ENCODE assay signal across 30 mouse cellular contexts in the genomic region with DNA sequence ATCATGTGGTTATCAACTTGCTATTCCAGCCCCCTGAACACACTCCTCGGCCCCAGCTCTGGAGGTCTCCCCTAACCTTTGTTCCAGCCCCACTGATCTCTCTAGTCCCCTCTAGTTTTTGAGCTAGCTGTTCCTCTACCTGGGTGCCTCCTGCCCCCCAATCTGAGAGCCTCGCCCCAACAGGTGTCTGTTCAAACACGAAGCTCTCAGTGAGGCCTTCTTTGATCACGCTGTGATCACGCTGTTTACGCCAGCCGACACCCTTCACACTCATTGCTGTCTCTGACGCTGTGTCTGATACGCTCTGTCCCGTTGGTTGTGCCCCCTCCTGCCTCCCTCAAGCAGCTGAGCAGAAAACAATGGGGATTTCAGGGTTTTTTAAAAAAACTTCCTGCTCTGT. TPM values are rescaled to one million over a fixed set of nuclear protein-coding genes. Genes with fewer than 3 reads are reported as not detected.
DNase-seq lines count a peak whose midpoint lies in the region; ATAC-seq lines count a peak whose summit lies in the region.
"Had no signal": no experiment of that assay in that cellular context is flagged by ENCODE, and none has a peak within 500 bp of the region (broad histone marks: within the 10 kb centered on the region; RNA-seq: fewer than 3 reads in every experiment).

No protein-coding gene starts in this region.

- intact Hi-C loops in left cerebral cortex, postnatal 10 days (cut with DNase I) = no loop called here
- intact Hi-C loops in heart, postnatal 10 days (cut with DNase I) = no loop called here

- H3K4me3 ChIP-seq in neural tube, embryonic 11.5 days (ENCODE audit: low read depth, low read length) = no peak overlapping the region
- H3K4me3 ChIP-seq in neural tube, embryonic 15.5 days (replicated peaks) = no peak overlapping the region
- H3K4me3 ChIP-seq: embryonic facial prominence, embryonic 12.5 days; embryonic facial prominence, embryonic 15.5 days; heart, embryonic 12.5 days; heart, embryonic 15.5 days; hindbrain, embryonic 12.5 days; hindbrain, embryonic 15.5 days had no signal

- H3K4me2 ChIP-seq in neural tube, embryonic 11.5 days (ENCODE audit: low read depth) = no peak overlapping the region
- no peak overlapping the region for H3K4me2 ChIP-seq in neural tube, embryonic 15.5 days
- H3K4me2 ChIP-seq: embryonic facial prominence, embryonic 12.5 days; embryonic facial prominence, embryonic 15.5 days; heart, embryonic 12.5 days; heart, embryonic 15.5 days; hindbrain, embryonic 12.5 days; hindbrain, embryonic 15.5 days had no signal

- 7% methylated on average over 10 of the region's 10 CpGs for WGBS in neural tube, embryonic 11.5 days
- WGBS in neural tube, embryonic 15.5 days = 10% methylated on average over 10 of the region's 10 CpGs

- H3K4me1 ChIP-seq in neural tube, embryonic 11.5 days (ENCODE audit: control insufficient read depth, insufficient read depth, low read length) = peaks cover 11% of the 10 kb centered on the region
- peaks cover 12% of the 10 kb centered on the region for H3K4me1 ChIP-seq in neural tube, embryonic 15.5 days

- no peaks in the 10 kb centered on the region for H3K36me3 ChIP-seq in neural tube, embryonic 11.5 days (ENCODE audit: control insufficient read depth, insufficient read depth, low read length)
- H3K36me3 ChIP-seq in neural tube, embryonic 15.5 days = no peaks in the 10 kb centered on the region
- H3K36me3 ChIP-seq: embryonic facial prominence, embryonic 12.5 days; embryonic facial prominence, embryonic 15.5 days; heart, embryonic 12.5 days; heart, embryonic 15.5 days; hindbrain, embryonic 12.5 days; hindbrain, embryonic 15.5 days had no signal

- ATAC-seq in neural tube, embryonic 11.5 days (ENCODE audit: insufficient read depth, low FRiP score, low TSS enrichment) = no peak
- ATAC-seq in neural tube, embryonic 15.5 days (ENCODE audit: low FRiP score) = no peak
- ATAC-seq: CD4-positive, CD25-positive, alpha-beta regulatory T cell, adult 4 months; forebrain, embryonic 14.5 days; forebrain, postnatal 0 days had no signal

- no peaks in the 10 kb centered on the region for H3K9me3 ChIP-seq in neural tube, embryonic 11.5 days (ENCODE audit: control insufficient read depth, low read length)
- H3K9me3 ChIP-seq in neural tube, embryonic 15.5 days (replicated peaks) = no peaks in the 10 kb centered on the region
- H3K9me3 ChIP-seq: embryonic facial prominence, embryonic 12.5 days; embryonic facial prominence, embryonic 15.5 days; heart, embryonic 12.5 days; heart, embryonic 15.5 days; hindbrain, embryonic 12.5 days; hindbrain, embryonic 15.5 days had no signal

- H3K27me3 ChIP-seq in neural tube, embryonic 11.5 days (ENCODE audit: control insufficient read depth, insufficient read depth, low read length) = peaks cover 87% of the 10 kb centered on the region
- H3K27me3 ChIP-seq in neural tube, embryonic 15.5 days (replicated peaks) = peaks cover 94% of the 10 kb centered on the region

- peak; percentile 9 for DNase-seq in neural tube, embryonic 11.5 days (ENCODE audit: low spot score)
- DNase-seq in thymus, postnatal 0 days (ENCODE audit: low spot score) = peak; percentile 76
- DNase-seq in thymus, postnatal 25 days = peak; percentile 56
- DNase-seq in left cerebral cortex, postnatal 10 days (ENCODE audit: extremely low spot score in 1 of 2, low spot score in 2 of 2) = no peak
- DNase-seq in lung, postnatal 36 days = no peak
- DNase-seq in heart, postnatal 10 days = no peak
- DNase-seq: adrenal gland, adult 2 months; adrenal gland, postnatal 14 days; cerebellum, adult 11 months; cerebellum, adult 2 months; cerebellum, adult 9-11 months; cerebellum, postnatal 25 days; forebrain, postnatal 0 days; gastrocnemius, postnatal 25 days had no signal

- no peak overlapping the region for H3K9ac ChIP-seq in neural tube, embryonic 11.5 days (ENCODE audit: low read length)
- H3K9ac ChIP-seq in neural tube, embryonic 15.5 days (replicated peaks) = no peak overlapping the region
- H3K9ac ChIP-seq: embryonic facial prominence, embryonic 12.5 days; embryonic facial prominence, embryonic 15.5 days; forebrain, postnatal 0 days; heart, embryonic 12.5 days; heart, embryonic 15.5 days; hindbrain, embryonic 12.5 days; hindbrain, embryonic 15.5 days had no signal

- no peak overlapping the region for H3K27ac ChIP-seq in neural tube, embryonic 11.5 days (ENCODE audit: low read depth, low read length)
- H3K27ac ChIP-seq in neural tube, embryonic 15.5 days (replicated peaks) = no peak overlapping the region
- H3K27ac ChIP-seq: embryonic facial prominence, embryonic 12.5 days; embryonic facial prominence, embryonic 15.5 days; heart, embryonic 15.5 days; hindbrain, embryonic 12.5 days; hindbrain, embryonic 15.5 days had no signal

RNA-seq across cellular contexts. Expression of gene Fgf8, which starts 9.2 kb away (rescaled TPM):
- polyA plus RNA-seq in neural tube, embryonic 11.5 days (2014; fragmentation: Nextera tagmentation; extraction: Ambion mirVana) = 0.23 and 0.72 TPM in 2 replicates
- 0.13 and 0.31 TPM in 2 replicates for polyA plus RNA-seq in neural tube, embryonic 15.5 days (2015; fragmentation: Nextera tagmentation; extraction: Ambion mirVana)
- 0.17 and 0.19 TPM in 2 replicates for polyA plus RNA-seq in thymus, postnatal 0 days (2015; fragmentation: Nextera tagmentation; extraction: Ambion mirVana)
- total RNA-seq in left cerebral cortex, postnatal 10 days (2021) = not detected
- total RNA-seq in heart, postnatal 10 days (2021) = not detected
- total RNA-seq: adrenal gland, adult 2 months; adrenal gland, postnatal 14 days; common myeloid progenitor, adult 5-6 weeks; gastrocnemius, adult 8-10 months; gastrocnemius, postnatal 25 days; granulocyte monocyte progenitor cell, adult 5-6 weeks; heart, postnatal 25 days; hematopoietic stem cell, adult 5-6 weeks; MEL had no signal
- polyA plus RNA-seq: C2C12; CD4-positive, CD25-positive, alpha-beta regulatory T cell, adult 4 months; cerebellum, adult 2 months; heart, embryonic 12.5 days had no signal

RNA-seq across cellular contexts. Expression of gene Npm3, which starts 15.8 kb away (rescaled TPM):
- polyA plus RNA-seq in neural tube, embryonic 11.5 days (2014; fragmentation: Nextera tagmentation; extraction: Ambion mirVana) = 10.1 and 10.5 TPM in 2 replicates
- 7.1 and 9.1 TPM in 2 replicates for polyA plus RNA-seq in neural tube, embryonic 15.5 days (2015; fragmentation: Nextera tagmentation; extraction: Ambion mirVana)
- 27.4 and 34.1 TPM in 2 replicates for polyA plus RNA-seq in thymus, postnatal 0 days (2015; fragmentation: Nextera tagmentation; extraction: Ambion mirVana)
- 10 to 100 TPM in 1 of 2 experiments, 1 to 10 TPM in 1; 9.7 to 11.1 TPM for total RNA-seq in left cerebral cortex, postnatal 10 days (2021)
- total RNA-seq in heart, postnatal 10 days (2021) = 10 to 100 TPM; 17.7 to 19.7 TPM

RNA-seq across cellular contexts. Expression of gene Mgea5, which starts 50.1 kb away (rescaled TPM):
- 65.8 and 69.7 TPM in 2 replicates for polyA plus RNA-seq in neural tube, embryonic 11.5 days (2014; fragmentation: Nextera tagmentation; extraction: Ambion mirVana)
- 64.6 and 71.2 TPM in 2 replicates for polyA plus RNA-seq in neural tube, embryonic 15.5 days (2015; fragmentation: Nextera tagmentation; extraction: Ambion mirVana)
- 61.0 and 90.5 TPM in 2 replicates for polyA plus RNA-seq in thymus, postnatal 0 days (2015; fragmentation: Nextera tagmentation; extraction: Ambion mirVana)
- 100 to 1,000 TPM; 146 to 152 TPM for total RNA-seq in left cerebral cortex, postnatal 10 days (2021)
- 10 to 100 TPM; 73.6 to 77.1 TPM for total RNA-seq in heart, postnatal 10 days (2021)

Comparison
In these comparisons a context has a peak if more than half of its experiments do, and no peak if none do; other contexts are left out.
1. DNase-seq: peak in neural tube, embryonic 11.5 days (single experiment), thymus, postnatal 0 days (single experiment) and thymus, postnatal 25 days (single experiment); none in left cerebral cortex, postnatal 10 days (0 of 2), lung, postnatal 36 days (single experiment) and heart, postnatal 10 days (0 of 2).